Mouse (Mus musculus) left cerebral cortex, postnatal 14 days (tissue): ENCODE measurements around the gene Gtf2a2. TPM values are rescaled to one million over a fixed set of nuclear protein-coding genes. Genes with fewer than 3 reads are reported as not detected.

Source experiments
- DNase-seq, 2 experiments: peaks; one replicate each; pipeline ENCODE4 v3.0.0; 2021 to 2022; ENCODE audit warnings: low spot score in 2 of 2, mixed read lengths in 1 of 2
- intact Hi-C: fragments of 180-260 bp; cut with DNase I; formaldehyde crosslinking; loops from one replicate; pipeline ENCODE4 v1.15.1; 2025
- total RNA-seq, 2 experiments: library from RNA; stranded (reverse); gene quantifications; 2 replicates each; pipeline ENCODE4 v1.2.3; 2021

Gtf2a2 gene
- total RNA-seq, 2 experiments from 2014 or later, result 62.7 to 67.1 TPM

GRCm38 (mm10) chr9:70048280-70048679 lies 35.9 kb downstream of the Gtf2a2 start:
- DNase-seq, result no peak
- intact Hi-C loops, result no loop called here

DNA sequence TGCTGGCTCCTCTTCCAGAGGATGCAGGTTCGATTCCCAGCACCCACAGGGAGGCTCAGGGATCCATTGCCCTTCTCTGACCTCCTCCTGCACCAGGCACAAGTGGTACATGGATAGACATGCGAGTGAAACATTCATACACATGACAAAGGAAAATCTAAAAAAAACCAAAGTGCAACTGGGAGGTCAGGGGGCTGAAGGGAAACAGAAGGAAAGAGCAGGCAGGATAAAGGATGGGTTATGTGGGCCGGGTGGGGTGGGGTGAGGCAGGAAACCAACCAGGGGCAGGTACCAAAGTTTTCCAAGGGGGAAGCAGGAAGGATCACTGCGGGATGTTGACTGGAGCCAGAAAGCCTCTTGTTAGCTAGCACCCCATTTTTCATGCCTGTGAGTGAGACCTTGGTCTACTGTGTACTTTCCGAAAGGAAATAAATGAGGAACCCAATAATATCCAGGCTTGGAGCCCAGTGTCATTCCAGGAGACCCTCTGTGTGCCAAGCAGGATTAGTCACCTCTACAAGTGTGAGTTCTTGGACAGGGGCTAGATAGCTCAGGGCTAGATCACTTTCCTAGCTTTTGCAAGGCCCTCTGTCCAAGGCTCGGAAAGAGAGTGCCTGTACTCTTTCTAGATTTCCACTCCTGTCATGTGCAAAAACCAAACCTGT lies 36.5 kb downstream of the Gtf2a2 start:
- DNase-seq, result no peak
- intact Hi-C loops, result no loop called here

DNA sequence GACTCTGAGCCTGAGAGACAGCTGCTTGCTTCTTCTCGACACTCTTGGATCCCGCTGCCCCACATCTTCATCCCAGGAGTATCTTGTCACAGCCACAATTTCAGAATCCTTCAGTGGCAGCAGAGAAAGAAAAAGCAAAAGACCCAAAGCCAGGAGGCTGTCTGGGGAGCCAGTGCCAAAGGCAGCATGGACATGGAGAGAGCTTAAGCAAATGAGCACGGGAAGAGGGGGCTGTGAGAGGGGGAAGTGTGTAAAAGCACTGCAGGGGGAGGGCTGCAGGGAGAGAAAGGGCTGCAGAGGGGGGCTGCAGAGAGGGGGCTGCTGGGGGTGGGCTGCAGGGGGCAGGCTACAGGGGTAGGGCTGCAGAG lies 37.0 kb downstream of the Gtf2a2 start:
- DNase-seq, result no peak
- intact Hi-C loops, result no loop called here

DNA sequence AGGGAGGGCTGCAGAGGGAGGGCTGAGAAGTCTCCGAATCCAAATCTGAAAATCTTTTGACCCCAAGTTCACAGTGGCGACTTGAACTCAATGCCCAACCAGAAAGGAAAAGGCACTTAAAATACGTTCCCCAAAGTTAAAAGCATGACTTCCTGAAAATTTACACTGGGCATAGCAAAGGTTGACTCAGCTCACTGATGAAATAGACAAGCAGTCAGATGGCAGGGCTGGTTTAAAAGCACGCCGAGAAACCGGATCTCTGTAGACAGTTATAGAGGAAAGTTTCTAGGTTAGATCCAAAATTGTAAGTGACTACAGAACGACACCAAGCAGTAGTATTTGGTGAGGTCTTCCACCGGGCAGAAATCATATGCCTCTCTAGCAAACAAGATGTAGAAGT lies 37.5 kb downstream of the Gtf2a2 start:
- no peak for DNase-seq
- intact Hi-C loops, result no loop called here

DNA sequence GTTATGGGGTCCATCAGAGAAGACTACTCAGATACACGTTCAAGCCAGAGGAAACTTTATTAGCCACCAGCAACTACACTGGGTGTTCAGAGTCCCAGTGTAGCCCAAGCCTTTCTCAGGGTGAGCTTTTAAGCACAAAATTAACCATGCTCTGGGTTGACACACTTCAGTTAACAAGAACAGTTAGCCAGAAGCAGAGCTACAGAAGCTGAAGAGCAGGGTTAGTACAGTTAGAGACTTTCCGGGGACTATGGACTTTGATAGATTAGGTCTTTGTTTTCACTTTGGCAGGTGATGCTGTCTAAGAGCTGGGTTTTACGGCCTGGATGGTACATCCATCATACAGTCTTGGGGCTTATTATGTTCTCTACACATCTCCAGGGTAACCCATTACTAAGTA lies 40.4 kb downstream of the Gtf2a2 start:
- DNase-seq, result no peak
- intact Hi-C loops, result no loop called here

- DNase-seq, result no peak
- intact Hi-C loops, result no loop called here
These were observed 41.1 kb downstream of the Gtf2a2 start for GRCm38 (mm10) chr9:70053411-70053810.

DNA sequence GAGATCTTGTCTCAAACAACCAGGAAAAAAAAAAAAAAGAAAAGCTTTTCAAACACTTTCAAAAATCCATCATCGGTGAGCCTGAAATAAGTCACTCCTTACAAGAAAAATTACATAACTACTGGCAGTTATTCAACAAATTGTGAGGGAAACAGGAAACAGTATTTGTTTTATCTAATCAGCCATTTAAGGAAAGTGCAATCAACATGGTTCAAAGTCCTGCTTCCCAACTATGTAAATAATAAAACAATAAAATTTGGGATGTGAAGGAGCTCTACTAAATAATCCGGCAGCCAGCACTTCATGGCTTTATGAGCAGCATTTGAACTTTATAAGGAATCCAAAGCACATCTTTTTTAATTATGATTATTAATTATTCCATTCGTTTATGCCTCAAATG lies 49.7 kb downstream of the Gtf2a2 start:
- DNase-seq, result no peak
- intact Hi-C loops, result no loop called here

GRCm38 (mm10) chr9:70067497-70067896 lies 55.1 kb downstream of the Gtf2a2 start:
- DNase-seq, result no peak
- intact Hi-C loops, result no loop called here

DNA sequence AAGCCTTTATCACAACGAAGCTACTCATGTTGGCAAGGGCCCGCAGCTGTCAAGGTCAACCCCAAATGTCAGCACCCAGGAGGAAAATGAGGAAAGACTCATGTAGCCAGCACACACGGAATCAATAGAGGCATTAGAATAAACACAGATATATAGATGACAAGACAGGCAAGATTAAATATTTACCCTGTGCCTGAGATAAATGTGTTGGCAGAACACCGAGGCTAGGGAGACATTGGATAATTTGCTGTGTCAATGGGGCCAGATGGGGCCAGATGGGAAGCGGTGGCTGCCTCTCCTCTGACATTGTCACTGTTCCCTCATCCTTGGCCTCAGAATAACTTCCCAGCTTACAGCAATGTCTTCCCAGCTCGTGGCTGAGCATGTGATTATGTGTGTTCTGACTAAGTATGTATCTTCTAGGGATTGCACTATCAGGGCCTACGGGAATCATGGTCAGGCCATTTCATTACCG lies 57.6 kb downstream of the Gtf2a2 start:
- no peak for DNase-seq
- intact Hi-C loops, result no loop called here

DNA sequence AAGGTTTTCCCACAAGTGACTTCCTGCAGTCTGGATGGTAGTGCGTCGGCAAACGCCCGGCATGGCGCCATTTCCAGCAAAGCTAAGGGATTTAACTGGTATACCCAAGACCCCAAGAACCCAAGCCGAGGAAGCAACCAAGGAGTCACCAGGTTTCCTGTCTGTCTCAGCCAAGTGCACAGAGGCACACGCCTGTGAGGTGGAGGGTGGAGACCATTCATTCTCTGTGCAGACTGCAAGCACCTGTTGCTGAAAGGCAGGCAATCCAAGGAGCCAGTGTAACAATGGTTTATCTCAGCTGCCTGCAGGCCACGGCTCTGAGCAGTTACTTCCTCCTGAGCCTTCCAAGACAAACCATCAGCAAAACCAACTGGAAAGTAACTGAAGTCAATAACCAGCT lies 60.0 kb downstream of the Gtf2a2 start:
- DNase-seq, result no peak
- intact Hi-C loops, result no loop called here

Other genes with a start within 250 kb of the Gtf2a2 start
- gene Bnip2, start 23.1 kb upstream of the Gtf2a2 start, total RNA-seq, result 10 to 100 TPM; 43.2 to 44.6 TPM
- not detected for gene Gcnt3, start 25.5 kb downstream of the Gtf2a2 start, total RNA-seq
- 100 to 1,000 TPM; 194 to 203 TPM for gene Fam81a, start 130.0 kb downstream of the Gtf2a2 start, total RNA-seq
- gene Myo1e, start 194.8 kb downstream of the Gtf2a2 start, total RNA-seq, result 10 to 100 TPM; 12.3 to 13.7 TPM